Mouse (Mus musculus): ENCODE measurements around the gene Ralgps1. TPM values are rescaled to one million over a fixed set of nuclear protein-coding genes. Genes with fewer than 3 reads are reported as not detected.

The Ralgps1 gene
- polyA plus RNA-seq, 1 experiment from 2014 or later, result 5.2 TPM

DNA sequence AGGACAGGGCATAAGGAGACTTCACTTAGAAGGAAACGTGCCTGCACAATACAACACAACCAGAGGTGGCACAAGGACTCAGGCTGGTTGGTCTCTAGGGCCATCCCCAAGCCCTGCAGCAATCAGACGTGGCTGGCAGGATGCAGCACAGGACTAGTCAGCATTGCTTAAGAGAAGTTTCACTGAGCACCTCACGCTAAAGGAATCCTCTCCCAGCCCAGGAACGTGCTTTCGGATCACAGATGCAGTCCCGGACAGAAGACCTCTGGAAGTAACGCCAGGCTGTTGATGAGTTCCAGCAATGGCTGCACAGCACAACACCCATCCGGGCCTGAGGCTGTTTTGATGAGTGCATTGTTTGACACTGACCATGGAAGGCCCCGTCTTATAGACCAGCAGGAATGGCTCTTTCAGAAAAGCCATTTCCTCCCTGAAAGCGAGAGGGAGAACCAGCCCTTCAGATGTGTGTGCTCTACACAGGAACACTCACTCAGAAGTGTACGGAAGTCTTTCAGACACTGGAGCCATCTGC lies 67.8 kb downstream of the Ralgps1 start:
- no peaks in the 10 kb centered on the region for H3K9me3 ChIP-seq (ENCODE audit: control insufficient read depth, low read length)
- H3K4me3 ChIP-seq (ENCODE audit: low read length), result no peak overlapping the region
- ATAC-seq (ENCODE audit: low read depth), result no peak
- 74% methylated on average over 11 of the region's 11 CpGs for WGBS
- H3K4me2 ChIP-seq (ENCODE audit: low read depth, low read length), result no peak overlapping the region
- H3K27me3 ChIP-seq (ENCODE audit: control insufficient read depth, insufficient read depth, low read depth, low read length), result no peaks in the 10 kb centered on the region
- H3K4me1 ChIP-seq (replicated peaks; ENCODE audit: control insufficient read depth, insufficient read depth, low read length), result peaks cover 5% of the 10 kb centered on the region; the same call in 1 of the 2 replicates
- H3K9ac ChIP-seq (ENCODE audit: low read length), result no peak overlapping the region
- no peak overlapping the region for H3K27ac ChIP-seq (ENCODE audit: low read length)
- no peaks in the 10 kb centered on the region for H3K36me3 ChIP-seq (ENCODE audit: control insufficient read depth, insufficient read depth, low read length)

DNA sequence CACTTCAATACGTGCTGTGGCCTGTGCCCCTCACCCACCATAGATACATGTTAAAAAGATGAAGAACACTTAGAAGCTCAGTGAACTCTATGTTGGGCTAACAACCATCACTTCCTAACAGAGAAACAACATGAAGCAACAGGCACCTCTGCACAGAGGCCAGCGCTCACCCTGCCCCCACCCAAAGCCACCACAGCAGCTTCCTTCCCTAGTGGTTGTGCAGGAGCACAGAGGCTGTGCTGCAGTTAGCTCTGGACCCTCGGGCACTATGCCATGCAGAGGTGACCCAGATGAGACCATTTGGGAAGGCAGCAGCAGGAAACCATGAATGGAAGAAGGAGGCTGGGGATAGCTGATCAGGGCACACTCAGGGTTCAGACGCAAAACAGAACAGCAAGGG lies 68.5 kb downstream of the Ralgps1 start:
- Histone ChIP-seq H3K9ac (ENCODE audit: low read length) (no peak overlapping the region), H3K4me3 (ENCODE audit: low read length) (no peak overlapping the region), H3K36me3 (ENCODE audit: control insufficient read depth, insufficient read depth, low read length) (no peaks in the 10 kb centered on the region), H3K27me3 (ENCODE audit: control insufficient read depth, insufficient read depth, low read depth, low read length) (no peaks in the 10 kb centered on the region), H3K4me1 (replicated peaks; ENCODE audit: control insufficient read depth, insufficient read depth, low read length) (peaks cover 5% of the 10 kb centered on the region; the same call in 1 of the 2 replicates), H3K4me2 (ENCODE audit: low read depth, low read length) (no peak overlapping the region), H3K27ac (ENCODE audit: low read length) (no peak overlapping the region), H3K9me3 (ENCODE audit: control insufficient read depth, low read length) (no peaks in the 10 kb centered on the region)
- ATAC-seq (ENCODE audit: low read depth), result no peak
- WGBS, result 80% methylated on average over 4 of the region's 4 CpGs

DNA sequence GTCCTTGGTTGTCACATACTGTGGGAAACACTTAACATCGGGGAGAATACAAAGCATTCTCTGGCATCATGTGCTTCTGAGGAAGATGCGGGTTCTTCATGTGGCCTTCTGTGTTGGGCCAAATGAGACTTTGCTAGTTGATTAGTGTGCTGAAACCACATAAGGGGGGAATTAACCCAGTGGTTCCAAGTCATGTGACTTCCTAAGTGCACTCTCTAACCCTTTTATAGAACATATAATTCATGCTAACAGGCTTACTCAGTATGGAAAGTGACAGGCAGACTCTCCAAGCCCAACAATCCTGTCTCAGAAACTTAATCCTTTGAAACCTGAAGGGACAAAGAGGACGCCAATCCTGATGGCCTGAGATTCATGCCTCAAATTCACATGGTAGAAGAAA lies 68.9 kb downstream of the Ralgps1 start:
- Histone ChIP-seq H3K4me1 (replicated peaks; ENCODE audit: control insufficient read depth, insufficient read depth, low read length) (peaks cover 5% of the 10 kb centered on the region; the same call in 1 of the 2 replicates), H3K4me2 (ENCODE audit: low read depth, low read length) (no peak overlapping the region), H3K9ac (ENCODE audit: low read length) (no peak overlapping the region), H3K4me3 (ENCODE audit: low read length) (no peak overlapping the region), H3K27me3 (ENCODE audit: control insufficient read depth, insufficient read depth, low read depth, low read length) (no peaks in the 10 kb centered on the region), H3K27ac (ENCODE audit: low read length) (no peak overlapping the region), H3K9me3 (ENCODE audit: control insufficient read depth, low read length) (no peaks in the 10 kb centered on the region), H3K36me3 (ENCODE audit: control insufficient read depth, insufficient read depth, low read length) (no peaks in the 10 kb centered on the region)
- no peak for ATAC-seq (ENCODE audit: low read depth)
- 77% methylated on average over 3 of the region's 3 CpGs for WGBS

DNA sequence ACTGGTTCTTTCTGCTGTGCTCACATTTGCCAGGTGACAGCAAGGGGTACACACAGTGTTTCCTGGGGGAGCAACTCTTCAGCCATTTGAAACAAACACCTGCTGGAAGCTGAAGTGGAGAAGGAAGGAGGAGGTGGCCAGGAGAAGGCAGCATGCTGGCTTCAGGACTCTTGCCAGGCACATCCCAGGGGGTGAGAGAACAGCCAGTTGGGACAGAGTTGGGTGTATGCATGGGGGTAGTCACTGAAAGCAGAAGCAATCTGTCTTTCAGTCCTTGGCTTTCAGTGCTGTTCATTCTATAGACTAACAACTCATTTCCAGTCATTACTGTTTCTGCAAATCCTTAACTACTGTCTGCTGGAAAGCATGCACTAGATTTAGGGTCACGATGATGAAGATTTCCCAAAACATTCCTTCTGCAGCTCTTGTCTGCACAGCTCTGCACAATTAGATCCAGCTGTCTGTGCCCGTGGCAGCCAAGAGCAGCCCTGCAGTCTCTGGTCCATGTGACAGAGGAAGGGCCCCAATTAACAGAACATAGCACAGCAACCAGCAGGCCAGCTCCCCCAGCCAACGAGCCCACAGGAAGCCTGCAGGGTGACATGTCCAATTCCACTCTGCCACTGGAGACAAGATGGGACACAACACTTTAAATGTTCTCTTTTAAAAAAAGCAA lies 70.8 kb downstream of the Ralgps1 start:
- Histone ChIP-seq H3K27ac (ENCODE audit: low read length) (no peak overlapping the region), H3K4me3 (ENCODE audit: low read length) (no peak overlapping the region), H3K9me3 (ENCODE audit: control insufficient read depth, low read length) (no peaks in the 10 kb centered on the region), H3K36me3 (ENCODE audit: control insufficient read depth, insufficient read depth, low read length) (no peaks in the 10 kb centered on the region), H3K4me2 (ENCODE audit: low read depth, low read length) (no peak overlapping the region), H3K4me1 (replicated peaks; ENCODE audit: control insufficient read depth, insufficient read depth, low read length) (peaks cover 5% of the 10 kb centered on the region; the same call in 1 of the 2 replicates), H3K9ac (ENCODE audit: low read length) (no peak overlapping the region), H3K27me3 (ENCODE audit: control insufficient read depth, insufficient read depth, low read depth, low read length) (no peaks in the 10 kb centered on the region)
- WGBS, result 47% methylated on average over 3 of the region's 3 CpGs
- peak; percentile 71 for ATAC-seq (ENCODE audit: low read depth)

- Histone ChIP-seq H3K4me2 (ENCODE audit: low read depth, low read length) (no peak overlapping the region), H3K4me1 (replicated peaks; ENCODE audit: control insufficient read depth, insufficient read depth, low read length) (peaks cover 5% of the 10 kb centered on the region; the same call in 1 of the 2 replicates), H3K27me3 (ENCODE audit: control insufficient read depth, insufficient read depth, low read depth, low read length) (no peaks in the 10 kb centered on the region), H3K9ac (ENCODE audit: low read length) (no peak overlapping the region), H3K4me3 (ENCODE audit: low read length) (no peak overlapping the region), H3K27ac (ENCODE audit: low read length) (no peak overlapping the region), H3K9me3 (ENCODE audit: control insufficient read depth, low read length) (no peaks in the 10 kb centered on the region), H3K36me3 (ENCODE audit: control insufficient read depth, insufficient read depth, low read length) (no peaks in the 10 kb centered on the region)
- peak; percentile 51; the same call in 1 of the 2 replicates for ATAC-seq (ENCODE audit: low read depth)
- 70% methylated on average over 4 of the region's 4 CpGs for WGBS
Measured at GRCm38 (mm10) chr2:33298928-33299327, 72.4 kb downstream of the Ralgps1 start.

DNA sequence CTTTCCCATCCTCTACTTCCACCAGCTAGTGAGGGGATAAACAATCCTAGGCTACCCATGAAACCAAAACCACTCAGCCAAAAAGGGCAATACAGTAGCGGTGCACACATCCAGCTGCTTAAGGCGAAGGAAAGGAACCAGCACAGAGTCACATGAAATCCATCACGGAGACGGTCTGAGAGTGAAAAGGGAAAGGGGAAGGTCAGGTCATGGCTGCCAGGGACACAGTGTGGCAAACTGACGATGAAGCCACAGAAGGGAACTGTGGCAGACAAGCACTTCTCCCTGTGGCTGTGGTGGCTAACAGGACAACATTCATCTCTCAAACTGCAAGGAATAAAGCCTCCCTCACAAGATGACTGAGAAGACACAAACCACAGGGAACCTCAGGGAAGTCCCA lies 76.2 kb downstream of the Ralgps1 start:
- H3K4me3 ChIP-seq (ENCODE audit: low read length), result no peak overlapping the region
- no peaks in the 10 kb centered on the region for H3K27me3 ChIP-seq (ENCODE audit: control insufficient read depth, insufficient read depth, low read depth, low read length)
- no peak overlapping the region for H3K4me2 ChIP-seq (ENCODE audit: low read depth, low read length)
- H3K9ac ChIP-seq (ENCODE audit: low read length), result no peak overlapping the region
- H3K27ac ChIP-seq (ENCODE audit: low read length), result no peak overlapping the region
- no peak for ATAC-seq (ENCODE audit: low read depth)
- WGBS, result 71% methylated on average over 5 of the region's 5 CpGs
- no peaks in the 10 kb centered on the region for H3K36me3 ChIP-seq (ENCODE audit: control insufficient read depth, insufficient read depth, low read length)
- no peaks in the 10 kb centered on the region for H3K9me3 ChIP-seq (ENCODE audit: control insufficient read depth, low read length)
- no peaks in the 10 kb centered on the region for H3K4me1 ChIP-seq (replicated peaks; ENCODE audit: control insufficient read depth, insufficient read depth, low read length)

DNA sequence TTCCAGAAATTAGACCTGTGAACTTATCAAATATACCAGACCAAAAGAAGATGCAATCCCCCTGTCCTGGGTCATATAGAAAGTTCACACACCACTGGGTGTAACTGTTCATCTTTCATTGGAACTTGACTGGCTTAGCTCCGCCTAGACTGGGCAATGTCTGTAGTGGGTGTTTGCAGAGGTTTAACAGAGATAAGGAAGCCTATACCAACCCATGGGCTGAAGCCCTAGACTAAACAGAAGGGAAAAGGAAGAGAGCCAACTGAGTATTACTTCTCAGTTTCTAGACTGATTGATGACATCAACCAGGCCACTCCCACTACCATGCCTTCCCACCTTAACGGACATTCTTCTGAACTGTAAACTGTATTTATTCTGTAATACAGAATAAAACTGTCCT lies 79.2 kb downstream of the Ralgps1 start:
- Histone ChIP-seq H3K4me1 (replicated peaks; ENCODE audit: control insufficient read depth, insufficient read depth, low read length) (no peaks in the 10 kb centered on the region), H3K27me3 (ENCODE audit: control insufficient read depth, insufficient read depth, low read depth, low read length) (no peaks in the 10 kb centered on the region), H3K27ac (ENCODE audit: low read length) (no peak overlapping the region), H3K36me3 (ENCODE audit: control insufficient read depth, insufficient read depth, low read length) (no peaks in the 10 kb centered on the region), H3K4me3 (ENCODE audit: low read length) (no peak overlapping the region), H3K4me2 (ENCODE audit: low read depth, low read length) (no peak overlapping the region), H3K9ac (ENCODE audit: low read length) (no peak overlapping the region), H3K9me3 (ENCODE audit: control insufficient read depth, low read length) (no peaks in the 10 kb centered on the region)
- ATAC-seq (ENCODE audit: low read depth), result peak; percentile 34; the same call in 1 of the 2 replicates
- 39% methylated on average over 2 of the region's 2 CpGs for WGBS

DNA sequence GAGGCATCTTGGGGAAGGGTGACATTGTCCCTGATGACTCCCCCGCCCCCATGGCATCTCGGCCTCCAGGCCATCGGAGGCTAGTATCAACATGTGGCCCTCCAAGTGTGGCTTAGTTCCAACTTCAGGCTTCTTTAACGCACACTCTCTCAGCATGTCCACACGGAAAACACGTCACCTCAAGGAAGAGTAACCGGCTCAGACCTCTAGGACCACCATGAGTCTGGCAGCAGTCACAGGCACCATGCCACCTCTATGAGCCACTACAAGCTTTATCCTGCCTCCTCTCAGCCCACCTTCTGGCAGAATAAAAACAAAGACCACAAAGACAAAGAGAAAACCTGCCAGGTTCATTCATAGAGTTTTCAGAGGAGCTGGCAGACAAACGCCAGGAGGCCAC lies 80.8 kb downstream of the Ralgps1 start:
- no peak for ATAC-seq (ENCODE audit: low read depth)
- H3K4me2 ChIP-seq (ENCODE audit: low read depth, low read length), result no peak overlapping the region
- no peak overlapping the region for H3K9ac ChIP-seq (ENCODE audit: low read length)
- H3K27ac ChIP-seq (ENCODE audit: low read length), result no peak overlapping the region
- H3K9me3 ChIP-seq (ENCODE audit: control insufficient read depth, low read length), result no peaks in the 10 kb centered on the region
- H3K27me3 ChIP-seq (ENCODE audit: control insufficient read depth, insufficient read depth, low read depth, low read length), result no peaks in the 10 kb centered on the region
- H3K36me3 ChIP-seq (ENCODE audit: control insufficient read depth, insufficient read depth, low read length), result no peaks in the 10 kb centered on the region
- no peak overlapping the region for H3K4me3 ChIP-seq (ENCODE audit: low read length)
- H3K4me1 ChIP-seq (replicated peaks; ENCODE audit: control insufficient read depth, insufficient read depth, low read length), result no peaks in the 10 kb centered on the region
- 78% methylated on average over 8 of the region's 8 CpGs for WGBS

DNA sequence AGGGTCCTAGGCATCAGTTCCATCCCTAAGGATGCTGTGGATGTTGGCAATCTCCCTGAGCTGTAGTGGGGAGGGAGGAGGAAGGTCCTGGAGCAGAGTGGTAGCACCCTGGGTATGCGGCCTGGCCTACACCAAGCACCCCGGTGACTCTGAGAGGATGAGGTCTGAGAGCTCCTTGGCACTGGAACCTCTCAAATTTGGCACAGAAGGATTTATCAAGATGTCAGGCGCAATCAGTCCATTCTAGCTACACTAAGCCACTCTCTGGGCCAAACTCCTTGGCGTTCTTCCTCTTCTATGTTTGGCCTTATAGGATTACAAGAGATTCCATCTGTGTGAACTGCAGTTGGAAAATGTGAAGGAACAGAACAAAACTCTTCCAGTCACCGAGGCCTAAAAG lies 82.4 kb downstream of the Ralgps1 start:
- Histone ChIP-seq H3K36me3 (ENCODE audit: control insufficient read depth, insufficient read depth, low read length) (no peaks in the 10 kb centered on the region), H3K9ac (ENCODE audit: low read length) (no peak overlapping the region), H3K27me3 (ENCODE audit: control insufficient read depth, insufficient read depth, low read depth, low read length) (no peaks in the 10 kb centered on the region), H3K27ac (ENCODE audit: low read length) (no peak overlapping the region), H3K9me3 (ENCODE audit: control insufficient read depth, low read length) (no peaks in the 10 kb centered on the region), H3K4me2 (ENCODE audit: low read depth, low read length) (no peak overlapping the region), H3K4me1 (replicated peaks; ENCODE audit: control insufficient read depth, insufficient read depth, low read length) (no peaks in the 10 kb centered on the region), H3K4me3 (ENCODE audit: low read length) (no peak overlapping the region)
- no peak for ATAC-seq (ENCODE audit: low read depth)
- 87% methylated on average over 5 of the region's 5 CpGs for whole genome bisulfite sequencing
